Mouse (Mus musculus) embryonic fibroblast, embryonic 13.5 days (primary cell): ENCODE measurements around the gene Zfpl1. TPM values are rescaled to one million over a fixed set of nuclear protein-coding genes. Genes with fewer than 3 reads are reported as not detected.
"Not testable (repeated sequence)": the region's sequence is repeated elsewhere in the genome, so short reads cannot be mapped to it uniquely, and the experiment has no call there.

Experiments used
- H3K27ac ChIP-seq: 2 replicates; pipeline ENCODE4 v1.5.1; 2012; ENCODE audit warnings: low read length, control low read depth, inconsistent platforms; ENCODE audit not compliant: insufficient read depth
- H3K4me1 ChIP-seq: 2 replicates; pipeline ENCODE4 v1.6.1; 2011; ENCODE audit warnings: low read length; ENCODE audit not compliant: control insufficient read depth, insufficient read depth
- H3K4me3 ChIP-seq: 2 replicates; pipeline ENCODE4 v1.5.1; 2011; ENCODE audit warnings: mild to moderate bottlenecking, control low read depth, low read length; ENCODE audit not compliant: insufficient read depth
- CTCF ChIP-seq: IDR thresholded peaks from 2 replicates; pipeline ENCODE4 v1.5.1; 2011; ENCODE audit warnings: mild to moderate bottlenecking, control low read depth, low read length, moderate library complexity, borderline replicate concordance; ENCODE audit not compliant: insufficient read depth
- POLR2A ChIP-seq: IDR thresholded peaks from 2 replicates; pipeline ENCODE4 v1.6.1; 2011; ENCODE audit warnings: low read depth, mild to moderate bottlenecking, control low read depth, low read length, moderate library complexity
- polyA plus RNA-seq: library from polyadenylated mRNA; stranded (reverse); fragments of >200 nt; gene quantifications from 2 replicates; pipeline ENCODE4 v1.2.4, GENCODE M21; 2011; ENCODE audit warnings: low read depth; ENCODE audit not compliant: missing spikeins, insufficient read length

The Zfpl1 gene
- 43.0 and 59.0 TPM in 2 replicates for polyA plus RNA-seq

DNA sequence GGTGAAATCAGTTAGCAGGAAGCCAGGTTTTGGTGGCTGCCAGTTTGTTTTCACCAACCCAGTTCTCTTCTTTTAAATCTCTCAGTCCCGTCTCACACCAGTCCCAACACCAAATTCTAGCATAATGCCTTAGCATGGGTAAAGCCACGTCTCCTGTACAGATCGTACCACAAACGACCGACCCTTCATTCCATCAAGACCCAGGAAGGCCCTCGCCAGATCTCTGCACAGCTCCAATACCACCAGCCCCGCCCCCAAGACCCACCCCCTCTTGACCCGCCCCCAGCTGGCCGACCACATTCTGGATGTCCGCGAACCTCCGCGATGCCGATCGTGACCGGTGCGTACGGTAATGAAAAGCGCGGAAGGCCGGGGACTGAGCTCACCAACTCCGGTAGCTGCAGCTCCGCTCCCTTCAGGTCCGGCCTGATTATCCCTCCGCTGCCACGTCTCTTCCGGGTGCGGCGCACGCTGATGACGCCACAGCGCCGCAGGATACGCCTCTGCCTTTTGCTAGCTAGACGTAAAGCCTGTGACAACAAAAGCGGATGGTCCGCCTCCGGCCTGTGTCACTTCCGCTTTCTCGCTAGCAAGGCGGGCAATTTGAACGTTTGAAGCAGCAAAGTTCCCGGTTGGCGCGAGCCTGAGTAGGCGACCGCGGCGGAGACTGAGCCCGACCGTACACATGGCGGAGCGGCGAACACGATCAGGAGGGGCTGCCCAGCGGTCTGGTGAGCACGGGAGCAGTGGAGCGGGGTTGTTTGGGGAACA lies at the start of gene Zfpl1, which contains the start of gene Cdca5:
Zfpl1 (minus strand) TSS at position 479 of the 771 bp plus-strand sequence.
Cdca5 (plus strand) TSS at position 506 of the 771 bp plus-strand sequence.
- Histone ChIP-seq H3K27ac (peak within 1 kb of the TSS; percentile 55; the same call in 1 of the 2 replicates), H3K4me3 (peak within 1 kb of the TSS; percentile 87), H3K4me1 (peaks cover 4% of the 10 kb centered on the region; the same call in 1 of the 2 replicates)
- TF ChIP-seq CTCF (no peak), POLR2A (peak; percentile 61)

DNA sequence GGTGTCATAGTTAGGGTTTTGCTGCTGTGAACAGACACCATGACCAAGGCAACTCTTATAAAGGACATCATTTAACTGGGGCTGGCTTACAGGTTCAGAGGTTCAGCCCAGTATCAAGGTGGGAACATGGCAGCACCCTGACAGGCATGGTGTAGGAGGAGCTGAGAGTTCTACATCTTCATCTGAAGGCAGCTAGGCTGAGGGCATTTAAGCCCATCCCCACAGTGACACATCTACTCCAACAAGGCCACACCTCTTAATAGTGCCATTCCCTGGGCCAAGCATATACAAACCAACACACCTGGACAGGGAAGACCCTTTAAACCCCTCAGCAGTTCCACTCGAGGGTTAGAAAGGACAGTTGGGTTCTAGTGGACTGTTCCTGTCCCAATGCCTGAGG lies 48.4 kb upstream of the Zfpl1 start:
- not testable (repeated sequence) for H3K27ac ChIP-seq, H3K4me3 ChIP-seq, H3K4me1 ChIP-seq

DNA sequence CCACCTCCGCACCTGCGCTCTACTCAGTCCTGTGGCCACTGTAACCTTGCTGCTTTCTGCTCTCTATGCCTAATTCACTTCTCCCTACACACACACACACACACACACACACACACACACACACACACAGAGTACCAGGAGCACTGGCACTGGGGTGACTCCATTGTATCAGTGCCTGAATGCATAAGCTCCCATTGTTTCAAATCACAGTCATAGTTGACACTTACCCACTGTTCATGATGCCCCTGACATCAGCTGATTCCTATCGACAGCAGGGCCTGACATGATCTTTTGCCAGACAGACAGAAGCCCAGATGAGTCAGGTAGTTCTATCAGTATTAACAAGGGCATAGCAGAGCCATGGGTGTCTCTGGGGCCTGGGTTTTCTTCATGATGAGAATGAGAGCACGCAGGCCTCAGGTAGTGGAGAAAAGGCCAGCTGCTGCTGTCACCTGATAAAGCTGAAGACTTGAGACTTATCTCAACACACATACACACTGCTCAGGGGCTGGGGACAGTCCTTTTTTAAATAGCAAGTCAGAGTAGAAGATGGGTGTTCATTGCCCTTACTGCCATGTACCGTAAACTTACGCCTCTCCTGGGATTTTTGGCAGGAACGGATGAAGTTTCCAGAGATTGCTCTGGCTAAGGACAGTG lies 47.5 kb upstream of the Zfpl1 start:
- no peak overlapping the region for H3K4me3 ChIP-seq
- no peak overlapping the region for H3K27ac ChIP-seq
- peaks cover 9% of the 10 kb centered on the region for H3K4me1 ChIP-seq
- TF ChIP-seq CTCF: no peak
- TF ChIP-seq POLR2A: no peak

DNA sequence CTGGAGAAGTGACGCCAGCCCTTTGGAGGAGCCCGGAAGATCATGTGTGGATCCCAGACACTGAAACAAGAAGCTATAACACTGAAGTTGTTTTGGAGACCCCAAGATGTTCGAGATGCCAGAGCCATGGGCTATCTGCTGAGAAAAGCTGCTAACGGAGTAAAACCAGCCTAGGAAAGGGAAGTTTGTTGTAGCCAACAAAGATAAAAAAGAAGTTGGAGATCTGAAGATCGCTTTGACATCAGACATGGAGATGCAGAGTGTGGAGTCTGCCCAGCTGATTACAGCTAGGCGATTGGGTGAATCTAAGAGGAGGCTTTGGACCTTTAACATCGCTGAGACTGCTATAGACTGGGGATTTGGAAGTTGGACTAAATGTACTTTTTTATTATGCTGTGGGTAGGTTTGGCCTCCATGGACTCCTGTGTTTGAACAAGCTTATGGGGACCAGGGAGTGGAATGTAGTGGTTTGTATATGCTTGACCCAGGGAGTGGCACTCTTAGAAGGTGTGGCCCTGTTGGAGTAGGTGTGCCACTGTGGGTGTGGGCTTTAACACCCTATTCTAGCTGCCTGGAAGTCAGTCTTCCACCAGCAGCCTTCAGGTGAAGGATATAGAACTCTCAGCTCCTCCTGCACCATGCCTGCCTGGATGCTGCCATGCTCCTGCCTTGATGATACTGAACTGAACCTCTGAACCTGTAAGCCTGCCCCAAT lies 45.8 kb upstream of the Zfpl1 start:
- H3K27ac ChIP-seq, H3K4me3 ChIP-seq, H3K4me1 ChIP-seq: not testable (repeated sequence)

DNA sequence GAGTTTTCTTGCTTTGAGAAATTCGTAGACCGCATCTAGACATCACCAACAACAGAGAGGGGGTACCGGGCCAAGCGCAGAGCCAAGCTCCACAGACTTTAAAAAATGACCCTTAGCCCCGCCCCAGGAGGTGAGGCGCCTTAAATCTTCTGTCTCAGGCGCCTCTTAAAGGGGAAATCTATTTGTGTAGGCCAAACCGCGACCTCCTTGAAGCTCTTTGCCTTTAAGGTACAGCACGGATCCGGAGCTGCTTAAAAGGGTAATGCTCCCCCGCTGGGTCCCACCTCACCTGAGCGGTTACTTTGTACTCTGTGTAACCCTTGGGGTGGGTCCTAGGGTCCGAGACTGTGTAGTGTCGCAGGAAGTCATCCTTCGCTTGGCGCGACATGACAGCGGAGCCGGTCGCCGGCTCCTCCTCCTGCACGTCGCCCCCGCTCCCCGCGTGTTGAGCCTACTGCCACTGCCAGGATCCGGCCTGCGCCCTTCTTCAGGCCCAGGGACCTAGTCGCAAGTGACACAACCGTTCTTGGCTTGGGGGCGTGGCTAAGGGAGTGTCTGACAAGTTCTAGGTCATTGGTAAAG lies 43.1 kb upstream of the Zfpl1 start, which contains the start of gene Snx15:
Snx15 (minus strand) TSS at position 545 of the 582 bp plus-strand sequence.
- no peaks in the 10 kb centered on the region for H3K4me1 ChIP-seq
- TF ChIP-seq CTCF: no peak
- peak; percentile 72 for TF ChIP-seq POLR2A
- H3K27ac ChIP-seq: peak within 1 kb of the TSS; percentile 72
- peak within 1 kb of the TSS; percentile 61 for H3K4me3 ChIP-seq

DNA sequence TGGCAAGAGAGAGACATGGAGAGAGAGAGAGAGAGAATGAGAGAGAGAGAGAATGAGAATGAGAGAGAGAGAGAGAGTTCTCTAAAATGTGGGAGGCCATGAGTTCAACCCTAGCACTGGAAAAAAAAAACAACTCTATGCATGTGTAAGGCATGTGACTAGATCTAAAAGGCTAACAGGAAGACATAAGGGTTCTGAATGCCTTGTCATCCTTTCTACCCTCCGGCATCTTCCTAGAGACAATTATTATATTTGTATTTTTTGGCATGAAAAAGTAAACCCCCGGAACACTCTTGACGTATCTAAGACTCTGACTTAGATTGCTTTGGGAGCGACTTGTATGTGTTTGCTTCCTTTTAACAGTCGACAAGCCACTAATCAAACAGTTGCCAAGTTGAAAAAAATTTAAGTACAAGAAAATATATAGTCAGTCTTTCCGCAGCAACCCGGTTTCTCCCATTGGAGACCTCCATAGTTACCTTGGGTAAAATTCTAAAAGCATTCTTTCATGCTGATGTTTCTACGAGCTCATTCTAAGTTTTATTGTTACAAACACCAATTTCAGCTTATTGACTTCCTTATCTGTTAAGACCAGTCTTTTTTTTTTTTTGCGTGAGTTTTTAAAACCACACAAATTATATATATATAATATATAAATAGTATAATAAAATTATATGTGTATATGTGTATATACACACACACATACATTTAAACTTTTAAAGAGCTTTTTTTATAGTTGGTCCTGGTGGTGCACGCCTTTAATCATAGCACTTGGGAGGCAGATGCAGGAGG lies 42.2 kb upstream of the Zfpl1 start:
- peak overlapping the region; percentile 54 for H3K27ac ChIP-seq

DNA sequence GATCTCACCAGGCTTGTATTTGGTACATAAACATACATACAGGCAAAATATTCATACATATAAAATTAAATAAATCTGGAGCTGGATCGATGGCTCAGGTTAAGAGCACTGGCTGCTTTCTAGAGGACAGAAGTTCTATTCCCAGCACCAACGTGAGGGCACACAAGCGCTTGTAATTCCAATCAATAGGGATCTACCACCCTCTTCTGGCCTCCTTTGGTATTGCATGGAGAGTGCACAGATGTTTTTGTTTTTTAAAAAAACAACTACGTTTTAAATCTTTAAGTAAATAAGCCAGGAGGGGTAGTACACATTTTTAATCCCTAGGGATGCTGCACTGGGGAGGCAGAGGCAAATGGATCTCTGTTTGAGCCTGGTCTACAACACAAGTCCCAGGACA lies 41.5 kb upstream of the Zfpl1 start:
- H3K4me3 ChIP-seq: no peak overlapping the region
- TF ChIP-seq POLR2A (no peak), CTCF (no peak)
- no peak overlapping the region for H3K27ac ChIP-seq
- H3K4me1 ChIP-seq: no peaks in the 10 kb centered on the region

More for the DNA sequence above, 42.2 kb upstream of the Zfpl1 start:
- Histone ChIP-seq H3K4me1 (no peaks in the 10 kb centered on the region), H3K4me3 (peak overlapping the region; percentile 61)
- TF ChIP-seq POLR2A (no peak), CTCF (no peak)

DNA sequence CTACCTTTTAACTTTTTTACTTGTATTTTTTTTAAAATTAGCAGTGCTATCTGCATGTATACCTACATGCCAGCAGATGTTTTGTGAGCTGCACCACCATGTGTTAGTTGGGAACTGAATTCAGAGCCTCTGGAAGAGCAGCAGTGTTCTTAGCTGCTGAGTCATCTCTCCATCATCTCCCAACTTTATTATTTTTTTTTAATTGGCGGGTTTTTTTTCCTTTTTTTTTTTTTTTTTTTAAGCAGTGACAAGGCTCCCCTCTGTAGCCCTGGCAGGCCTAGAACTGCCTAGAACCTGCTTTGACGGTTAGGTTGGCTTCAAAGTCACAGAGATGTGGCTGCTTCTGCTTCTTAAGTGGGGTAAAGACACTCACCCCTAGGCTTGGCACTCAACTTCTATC lies 40.1 kb upstream of the Zfpl1 start:
- Histone ChIP-seq H3K4me1 (no peaks in the 10 kb centered on the region), H3K27ac (peak overlapping the region; percentile 59; the same call in 1 of the 2 replicates), H3K4me3 (no peak overlapping the region)
- TF ChIP-seq POLR2A (no peak), CTCF (no peak)

DNA sequence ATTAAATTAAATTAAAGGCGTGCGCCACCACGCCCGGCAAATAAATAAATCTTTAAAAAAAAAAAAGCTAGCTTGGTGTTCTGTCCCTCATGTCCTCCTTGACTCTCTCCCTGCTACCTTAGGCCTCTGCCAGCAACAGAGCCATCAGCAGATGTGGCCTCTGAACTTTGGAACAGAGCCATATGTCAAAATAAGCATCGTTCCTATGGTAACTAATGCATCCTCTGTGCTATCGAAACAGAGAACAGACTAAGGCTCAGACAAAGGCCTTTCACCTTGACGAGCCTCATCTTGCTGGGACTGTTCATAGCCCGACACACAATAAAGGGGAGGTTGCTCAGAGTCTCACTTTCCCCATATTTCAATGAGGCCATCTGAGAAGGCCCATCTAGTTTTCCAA lies 38.6 kb upstream of the Zfpl1 start:
- Histone ChIP-seq H3K4me3 (no peak overlapping the region), H3K27ac (no peak overlapping the region), H3K4me1 (no peaks in the 10 kb centered on the region)
- no peak for TF ChIP-seq POLR2A
- TF ChIP-seq CTCF: no peak
